Mouse (Mus musculus): ENCODE measurements around the gene Rmnd5b. TPM values are rescaled to one million over a fixed set of nuclear protein-coding genes. Genes with fewer than 3 reads are reported as not detected.

Rmnd5b gene
- polyA plus RNA-seq, 1 experiment from 2014 or later: 34.4 TPM

DNA sequence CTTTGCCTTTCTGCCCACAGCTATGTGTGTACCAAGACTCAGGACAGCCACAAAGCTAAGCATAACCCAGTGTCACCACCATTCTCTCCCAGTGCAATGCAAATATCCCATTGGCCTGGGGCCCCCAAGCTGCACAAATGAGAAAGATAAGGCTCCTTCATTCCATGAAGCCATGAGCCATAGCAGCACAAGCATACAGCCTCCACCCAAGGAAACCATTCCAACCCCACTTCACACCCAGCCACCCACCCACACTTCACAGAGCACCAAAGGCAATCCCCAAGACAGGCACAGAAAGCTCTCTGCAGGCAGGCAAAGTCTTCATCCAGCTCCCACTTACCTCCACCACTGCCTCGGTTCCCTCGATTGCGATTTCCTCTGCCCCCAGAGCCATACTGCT, 33.4 kb downstream of the Rmnd5b start:
- no peak overlapping the region; the same call in 1 of the 2 replicates for H3K4me3 ChIP-seq
- no peaks in the 10 kb centered on the region for H3K9me3 ChIP-seq (replicated peaks)
- H3K4me2 ChIP-seq: peak overlapping the region; percentile 16
- ATAC-seq: no peak
- H3K4me1 ChIP-seq: peaks cover 49% of the 10 kb centered on the region
- H3K27me3 ChIP-seq (replicated peaks): no peaks in the 10 kb centered on the region
- peaks cover 85% of the 10 kb centered on the region for H3K36me3 ChIP-seq
- H3K27ac ChIP-seq: 0 out of 2 replicates have a peak overlapping the region, but pooled peaks have one; percentile 10
- peak overlapping the region; percentile 22; the same call in 1 of the 2 replicates for H3K9ac ChIP-seq
- WGBS (ENCODE audit: insufficient replicate concordance): 76% methylated on average over 3 of the region's 3 CpGs

DNA sequence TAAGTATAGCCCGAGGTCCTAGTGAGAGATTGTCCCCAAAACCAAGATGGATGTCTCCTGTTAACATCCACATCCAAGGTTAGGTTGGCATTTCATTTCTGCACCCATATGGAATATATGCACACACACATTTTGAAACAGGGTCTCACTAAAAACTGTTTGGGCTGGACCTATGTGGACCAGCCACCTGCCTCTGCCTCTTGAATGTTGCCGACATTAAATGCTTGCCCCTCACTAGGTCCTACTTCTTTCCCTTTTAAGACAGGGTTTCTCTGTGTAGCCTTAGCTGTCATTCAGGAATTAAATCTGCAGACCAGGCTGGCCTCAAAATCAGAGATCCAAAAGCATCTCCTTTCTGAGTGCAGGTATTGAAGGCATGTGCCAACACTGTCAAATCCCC, 38.1 kb downstream of the Rmnd5b start:
- H3K4me2 ChIP-seq: no peak overlapping the region
- no peak overlapping the region for H3K9ac ChIP-seq
- 0 out of 2 replicates have a peak overlapping the region, but pooled peaks have one; percentile 12 for H3K27ac ChIP-seq
- no peak overlapping the region for H3K4me3 ChIP-seq
- no peak for ATAC-seq
- H3K4me1 ChIP-seq: peaks cover 20% of the 10 kb centered on the region
- no peaks in the 10 kb centered on the region for H3K9me3 ChIP-seq (replicated peaks)
- WGBS (ENCODE audit: insufficient replicate concordance): 60% methylated on average over 2 of the region's 2 CpGs
- H3K27me3 ChIP-seq (replicated peaks): no peaks in the 10 kb centered on the region
- peaks cover 100% of the 10 kb centered on the region for H3K36me3 ChIP-seq

DNA sequence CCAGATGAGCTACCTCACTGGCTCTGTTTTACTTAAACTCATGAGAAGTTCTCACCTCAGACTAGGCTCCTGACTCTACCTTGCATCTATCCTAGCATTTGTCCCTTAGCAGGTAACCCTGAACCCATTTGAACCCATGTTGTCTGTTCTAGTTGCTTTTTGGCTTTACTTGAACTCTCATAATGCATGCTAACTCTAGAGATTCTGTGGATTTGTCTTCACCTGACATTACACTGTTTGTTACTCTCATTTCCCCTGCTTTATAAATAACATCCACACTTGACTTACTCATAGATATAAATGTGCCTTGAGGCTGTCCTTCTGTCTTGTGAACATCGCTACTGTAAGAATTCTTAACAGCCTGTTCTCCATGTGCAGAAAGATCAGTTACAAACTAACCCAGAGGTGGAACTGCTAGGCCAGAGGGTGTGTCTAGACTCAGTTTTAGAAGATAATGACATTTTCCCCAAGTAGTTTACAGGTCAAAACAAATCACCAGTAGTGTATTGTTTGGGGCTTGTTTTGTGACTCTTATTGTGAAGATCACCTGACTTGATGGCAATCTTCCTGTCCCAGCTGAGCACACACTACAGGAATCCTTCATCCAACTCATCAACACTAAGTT, 40.1 kb downstream of the Rmnd5b start:
- no peak for ATAC-seq
- 70% methylated on average over 1 of the region's 1 CpGs for WGBS (ENCODE audit: insufficient replicate concordance)

DNA sequence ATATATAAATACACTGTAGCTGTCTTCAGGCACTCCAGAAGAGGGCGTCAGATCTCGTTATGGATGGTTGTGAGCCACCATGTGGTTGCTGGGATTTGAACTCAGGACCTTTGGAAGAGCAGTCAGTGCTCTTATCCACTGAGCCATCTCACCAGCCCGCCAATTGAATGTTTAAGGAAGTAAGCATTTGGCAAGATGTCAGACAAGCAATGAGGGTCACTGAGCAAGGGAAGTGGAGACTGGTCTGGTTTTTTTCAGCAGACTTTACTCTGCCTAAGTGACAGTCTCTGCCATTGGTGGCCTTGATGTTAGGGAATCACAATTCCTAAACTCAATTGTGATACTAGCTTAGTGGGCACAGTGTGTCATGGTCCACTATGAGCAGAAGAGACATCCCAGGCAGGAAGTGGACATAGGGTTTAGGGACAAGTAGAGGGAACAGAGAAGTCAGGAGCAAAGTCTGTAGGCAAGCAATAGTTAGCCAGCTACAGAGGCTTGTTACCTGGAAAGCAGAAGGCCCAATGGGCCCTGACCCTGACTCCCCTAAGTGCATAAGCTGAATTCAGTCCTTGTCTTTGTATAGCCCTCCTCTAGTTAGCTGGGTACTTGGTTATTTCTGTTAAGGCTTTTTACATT, 40.9 kb downstream of the Rmnd5b start:
- peak overlapping the region; percentile 23 for H3K27ac ChIP-seq
- no peak overlapping the region for H3K4me3 ChIP-seq
- no peaks in the 10 kb centered on the region for H3K27me3 ChIP-seq (replicated peaks)
- WGBS (ENCODE audit: insufficient replicate concordance): 64% methylated on average over 3 of the region's 3 CpGs
- H3K9ac ChIP-seq: no peak overlapping the region
- peaks cover 9% of the 10 kb centered on the region; the same call in 1 of the 2 replicates for H3K4me1 ChIP-seq
- no peak for ATAC-seq
- H3K36me3 ChIP-seq: peaks cover 100% of the 10 kb centered on the region
- H3K9me3 ChIP-seq (replicated peaks): no peaks in the 10 kb centered on the region
- H3K4me2 ChIP-seq: no peak overlapping the region

More for the DNA sequence above, 40.1 kb downstream of the Rmnd5b start:
- H3K9me3 ChIP-seq (replicated peaks): no peaks in the 10 kb centered on the region
- H3K4me1 ChIP-seq: peaks cover 9% of the 10 kb centered on the region; the same call in 1 of the 2 replicates
- H3K4me2 ChIP-seq: no peak overlapping the region
- no peak overlapping the region for H3K9ac ChIP-seq
- peak overlapping the region; percentile 23 for H3K27ac ChIP-seq
- H3K27me3 ChIP-seq (replicated peaks): no peaks in the 10 kb centered on the region
- H3K36me3 ChIP-seq: peaks cover 100% of the 10 kb centered on the region
- no peak overlapping the region for H3K4me3 ChIP-seq

DNA sequence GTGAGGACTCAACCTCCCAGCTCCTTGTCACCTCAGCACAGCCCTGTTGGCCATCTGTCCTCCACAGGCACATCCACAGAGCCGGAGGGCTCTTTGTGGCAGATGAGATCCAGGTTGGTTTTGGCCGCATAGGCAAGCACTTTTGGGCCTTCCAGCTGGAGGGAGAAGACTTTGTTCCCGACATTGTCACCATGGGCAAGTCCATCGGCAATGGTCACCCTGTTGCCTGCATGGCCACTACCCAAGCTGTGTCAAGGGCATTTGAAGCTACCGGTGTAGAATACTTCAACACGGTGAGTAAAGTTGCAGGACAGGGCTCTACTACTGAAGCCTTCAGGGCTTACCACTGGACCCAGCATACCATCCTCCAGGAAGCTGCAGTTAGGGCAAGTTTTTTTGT, 41.8 kb downstream of the Rmnd5b start:
- H3K27me3 ChIP-seq (replicated peaks): no peaks in the 10 kb centered on the region
- no peak overlapping the region for H3K4me2 ChIP-seq
- no peaks in the 10 kb centered on the region for H3K9me3 ChIP-seq (replicated peaks)
- H3K9ac ChIP-seq: no peak overlapping the region
- peaks cover 100% of the 10 kb centered on the region for H3K36me3 ChIP-seq
- peaks cover 9% of the 10 kb centered on the region; the same call in 1 of the 2 replicates for H3K4me1 ChIP-seq
- H3K4me3 ChIP-seq: no peak overlapping the region
- H3K27ac ChIP-seq: no peak overlapping the region
- 91% methylated on average over 6 of the region's 6 CpGs for WGBS (ENCODE audit: insufficient replicate concordance)
- ATAC-seq: no peak

DNA sequence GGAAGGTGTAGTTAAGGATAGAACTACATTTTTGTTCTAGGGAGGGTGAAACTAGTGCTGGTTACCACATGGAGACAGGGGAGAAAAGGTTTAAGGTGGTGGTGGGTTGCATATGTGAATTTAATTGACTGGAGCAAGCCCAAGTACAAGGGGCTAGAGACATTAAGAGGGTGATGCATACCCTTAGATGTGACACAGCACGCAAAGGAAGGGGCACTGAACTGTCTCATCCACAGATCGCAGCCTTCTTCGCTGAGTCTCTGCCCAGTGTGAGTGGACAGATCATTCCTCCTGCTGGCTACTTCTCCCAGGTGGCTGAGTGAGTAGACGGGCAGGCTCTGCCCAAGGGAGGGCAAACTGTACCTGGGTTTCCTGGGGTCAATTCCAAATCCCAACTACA, 42.3 kb downstream of the Rmnd5b start:
- H3K4me1 ChIP-seq: peaks cover 9% of the 10 kb centered on the region; the same call in 1 of the 2 replicates
- H3K4me2 ChIP-seq: no peak overlapping the region
- H3K9me3 ChIP-seq (replicated peaks): no peaks in the 10 kb centered on the region
- H3K27ac ChIP-seq: 0 out of 2 replicates have a peak overlapping the region, but pooled peaks have one; percentile 1
- peaks cover 100% of the 10 kb centered on the region for H3K36me3 ChIP-seq
- H3K9ac ChIP-seq: no peak overlapping the region
- 88% methylated on average over 4 of the region's 4 CpGs for WGBS (ENCODE audit: insufficient replicate concordance)
- H3K27me3 ChIP-seq (replicated peaks): no peaks in the 10 kb centered on the region
- no peak overlapping the region for H3K4me3 ChIP-seq
- no peak for ATAC-seq

DNA sequence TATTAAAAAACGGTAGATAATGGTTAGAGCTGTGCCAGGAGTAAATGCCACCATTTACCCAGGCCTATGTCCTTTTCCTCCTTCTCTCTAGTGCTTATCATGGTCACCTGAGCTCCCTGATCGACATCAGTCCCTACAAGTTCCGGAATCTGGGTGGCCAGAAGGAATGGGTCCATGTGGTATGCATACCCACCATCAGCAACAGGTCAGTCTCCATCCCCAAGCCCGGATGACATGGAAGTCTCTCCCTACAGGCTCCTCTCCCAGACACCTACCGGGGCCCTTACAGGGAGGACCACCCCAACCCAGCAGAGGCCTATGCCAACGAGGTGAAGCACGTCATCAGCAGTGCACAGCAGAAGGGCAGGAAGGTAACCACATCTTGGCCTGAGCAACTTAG, 43.8 kb downstream of the Rmnd5b start:
- Histone ChIP-seq H3K4me1 (peaks cover 9% of the 10 kb centered on the region), H3K4me2 (no peak overlapping the region), H3K4me3 (no peak overlapping the region), H3K27me3 (replicated peaks) (no peaks in the 10 kb centered on the region), H3K27ac (no peak overlapping the region), H3K9me3 (replicated peaks) (no peaks in the 10 kb centered on the region), H3K36me3 (peaks cover 100% of the 10 kb centered on the region), H3K9ac (no peak overlapping the region)
- WGBS (ENCODE audit: insufficient replicate concordance): 84% methylated on average over 7 of the region's 7 CpGs
- ATAC-seq: no peak

DNA sequence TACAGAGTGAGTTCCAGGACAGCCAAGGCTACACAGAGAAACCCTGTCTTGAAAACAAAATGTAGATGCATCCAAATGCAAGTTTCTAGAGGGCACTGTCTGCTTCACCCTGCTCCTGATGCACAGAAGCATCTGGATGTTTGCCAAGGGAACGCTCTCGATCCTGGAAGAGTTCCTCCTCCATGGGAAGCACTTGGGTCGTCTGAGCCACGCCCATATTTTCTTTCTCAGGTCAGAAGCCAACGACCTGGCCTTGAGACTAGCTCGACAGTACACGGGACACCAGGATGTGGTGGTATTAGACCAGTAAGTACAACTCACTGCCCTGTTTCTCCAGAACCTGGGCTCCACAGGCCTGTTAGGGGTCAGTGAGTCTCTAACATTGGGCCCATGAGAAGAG, 44.5 kb downstream of the Rmnd5b start:
- Histone ChIP-seq H3K4me1 (peaks cover 16% of the 10 kb centered on the region), H3K4me2 (no peak overlapping the region), H3K27ac (no peak overlapping the region), H3K9me3 (replicated peaks) (no peaks in the 10 kb centered on the region), H3K4me3 (no peak overlapping the region), H3K36me3 (peaks cover 100% of the 10 kb centered on the region), H3K27me3 (replicated peaks) (no peaks in the 10 kb centered on the region), H3K9ac (no peak overlapping the region)
- no peak for ATAC-seq
- WGBS (ENCODE audit: insufficient replicate concordance): 75% methylated on average over 7 of the region's 7 CpGs

DNA sequence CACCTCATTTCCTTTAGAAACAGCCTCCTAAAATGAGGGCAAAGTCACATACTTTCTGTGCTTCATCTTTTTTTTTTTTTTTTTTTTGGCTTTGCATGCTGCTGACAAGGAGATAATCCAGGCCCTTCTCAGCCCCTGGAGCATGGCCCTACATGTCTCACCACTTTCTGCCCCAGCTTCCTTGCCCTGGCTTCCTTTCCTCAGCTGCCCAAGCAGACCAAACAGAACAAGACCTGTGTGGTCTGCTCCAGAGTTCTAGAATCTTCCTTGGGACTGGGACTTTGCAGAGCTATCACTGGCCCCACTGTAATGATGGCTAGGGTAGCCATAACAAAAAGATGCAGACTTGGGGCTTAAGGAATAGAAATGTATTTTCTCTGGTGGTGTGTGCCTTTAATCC, 45.7 kb downstream of the Rmnd5b start:
- no peak for ATAC-seq
- Histone ChIP-seq H3K9me3 (replicated peaks) (no peaks in the 10 kb centered on the region), H3K4me2 (no peak overlapping the region), H3K27me3 (replicated peaks) (no peaks in the 10 kb centered on the region), H3K4me3 (no peak overlapping the region), H3K36me3 (peaks cover 93% of the 10 kb centered on the region), H3K27ac (no peak overlapping the region), H3K4me1 (peaks cover 27% of the 10 kb centered on the region), H3K9ac (no peak overlapping the region)

DNA sequence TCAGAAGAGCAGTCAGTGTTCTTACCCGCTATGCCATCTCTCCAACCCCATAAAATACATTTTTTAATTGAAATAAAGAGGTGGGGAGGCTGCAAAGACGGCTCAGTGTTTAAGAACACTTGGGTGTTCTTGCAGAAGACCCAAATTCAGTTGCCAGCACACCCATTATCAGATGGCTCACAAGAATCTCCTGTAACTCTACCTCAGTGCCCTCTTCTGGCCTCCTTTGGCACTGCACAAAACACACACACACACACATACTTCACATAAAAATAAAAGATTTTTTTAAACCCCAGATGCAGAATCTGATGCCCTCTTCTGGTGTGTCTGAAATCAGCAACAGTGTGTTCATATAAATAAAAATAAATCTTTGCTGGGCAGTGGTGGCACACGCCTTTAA, 46.9 kb downstream of the Rmnd5b start:
- Histone ChIP-seq H3K27me3 (replicated peaks) (no peaks in the 10 kb centered on the region), H3K4me2 (no peak overlapping the region), H3K9ac (no peak overlapping the region), H3K4me1 (peaks cover 33% of the 10 kb centered on the region), H3K27ac (no peak overlapping the region), H3K36me3 (peaks cover 82% of the 10 kb centered on the region), H3K9me3 (replicated peaks) (no peaks in the 10 kb centered on the region), H3K4me3 (no peak overlapping the region)
- no peak for ATAC-seq
- 91% methylated on average over 3 of the region's 3 CpGs for WGBS (ENCODE audit: insufficient replicate concordance)

DNA sequence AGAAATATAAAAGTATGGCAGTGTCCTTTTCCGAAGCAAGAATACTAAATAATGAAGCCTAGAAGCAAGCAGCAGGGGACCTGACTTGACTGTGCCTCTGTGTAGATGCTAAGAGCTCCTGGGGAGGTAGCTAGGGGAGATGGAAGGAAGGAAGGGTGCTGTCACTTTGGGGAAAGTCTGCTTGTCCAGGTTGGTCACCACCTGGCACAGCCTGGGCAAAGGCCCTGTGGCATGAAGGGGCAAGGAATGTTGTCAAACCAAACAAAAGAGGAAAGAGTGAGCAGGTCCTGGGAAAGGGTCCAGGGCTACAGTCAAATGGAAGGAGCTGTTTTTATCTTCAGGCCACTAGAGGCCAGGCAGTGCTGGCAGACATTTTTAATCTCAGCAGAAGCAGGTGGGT, 48.6 kb downstream of the Rmnd5b start:
- WGBS (ENCODE audit: insufficient replicate concordance): 82% methylated on average over 1 of the region's 1 CpGs
- no peak overlapping the region; the same call in 1 of the 2 replicates for H3K9ac ChIP-seq
- H3K4me3 ChIP-seq: no peak overlapping the region
- no peaks in the 10 kb centered on the region for H3K27me3 ChIP-seq (replicated peaks)
- no peaks in the 10 kb centered on the region for H3K9me3 ChIP-seq (replicated peaks)
- H3K4me2 ChIP-seq: peak overlapping the region; percentile 86
- peaks cover 50% of the 10 kb centered on the region for H3K4me1 ChIP-seq
- no peak for ATAC-seq
- H3K27ac ChIP-seq: no peak overlapping the region; the same call in 1 of the 2 replicates
- peaks cover 64% of the 10 kb centered on the region for H3K36me3 ChIP-seq

DNA sequence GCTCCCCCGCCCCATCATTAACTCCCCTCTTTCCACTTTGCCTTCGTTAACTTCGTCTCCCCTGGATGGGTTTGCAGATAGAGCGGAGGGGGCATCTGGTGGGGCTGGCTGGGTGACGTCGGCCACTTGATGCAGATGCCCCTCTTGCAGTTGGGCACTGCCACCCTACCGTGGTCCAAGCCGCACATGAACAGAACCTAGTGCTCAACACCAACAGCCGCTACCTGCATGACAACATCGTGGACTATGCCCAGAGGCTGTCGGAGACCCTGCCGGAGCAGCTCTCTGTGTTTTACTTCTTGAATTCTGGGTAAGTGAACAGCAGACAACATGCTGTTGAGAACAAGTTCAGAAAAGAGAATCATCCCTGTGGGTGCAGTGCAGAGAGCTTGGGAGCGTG, 49.3 kb downstream of the Rmnd5b start:
- 0 out of 2 replicates have a peak overlapping the region, but pooled peaks have one; percentile 85 for H3K27ac ChIP-seq
- peak overlapping the region; percentile 86 for H3K4me2 ChIP-seq
- peaks cover 58% of the 10 kb centered on the region for H3K36me3 ChIP-seq
- WGBS (ENCODE audit: insufficient replicate concordance): 84% methylated on average over 13 of the region's 13 CpGs
- peak overlapping the region; percentile 85; the same call in 1 of the 2 replicates for H3K4me3 ChIP-seq
- H3K9ac ChIP-seq: peak overlapping the region; percentile 95; the same call in 1 of the 2 replicates
- H3K4me1 ChIP-seq: peaks cover 50% of the 10 kb centered on the region
- no peaks in the 10 kb centered on the region for H3K9me3 ChIP-seq (replicated peaks)
- no peak for ATAC-seq
- no peaks in the 10 kb centered on the region for H3K27me3 ChIP-seq (replicated peaks)

Data from liver, embryonic 12.5 days (tissue).